Mouse (Mus musculus) CH12.LX (cell line): ENCODE measurements at regions not wholly inside any gene's neighbourhood (a gene's known extent, or its start where the extent isn't known, plus 50 kb on each side); places are given as distances from the start of the nearest gene placed in this dataset.

Experiments
- DNase-seq: peaks from one replicate; pipeline ENCODE4 v3.0.0-alpha.2; 2013; ENCODE audit errors: extremely low read depth
- H3K27ac ChIP-seq: 2 replicates; pipeline ENCODE4 v1.5.1; 2012; ENCODE audit warnings: low read depth, mild to moderate bottlenecking, control low read depth, moderate library complexity; ENCODE audit not compliant: insufficient read depth
- H3K27me3 ChIP-seq: replicated peaks from 2 replicates; pipeline ENCODE3; 2012; ENCODE audit warnings: inconsistent platforms
- H3K36me3 ChIP-seq, 2 experiments: replicated peaks in 1 of 2; 2 replicates each; pipeline versions ENCODE3 to v1.6.1; 2012; ENCODE audit warnings: inconsistent platforms in 1 of 2, low read length in 1 of 2, mild to moderate bottlenecking in 1 of 2, mixed read lengths in 1 of 2, moderate library complexity in 1 of 2; ENCODE audit not compliant: control insufficient read depth in 1 of 2, insufficient read depth in 1 of 2
- H3K4me1 ChIP-seq, 2 experiments: 2 replicates each; pipeline ENCODE4 v1.6.1; 2012; ENCODE audit warnings: inconsistent platforms in 1 of 2, moderate library complexity in 1 of 2; ENCODE audit not compliant: insufficient read depth in 2 of 2, control insufficient read depth in 1 of 2
- H3K4me2 ChIP-seq: 2 replicates; pipeline ENCODE4 v1.6.1; 2012; ENCODE audit warnings: low read depth, mild to moderate bottlenecking, control low read depth; ENCODE audit not compliant: poor library complexity, insufficient read depth, severe bottlenecking
- H3K4me3 ChIP-seq, 3 experiments: fragments of 150-350 bp in 1 of 3; sonication (generic) in 1 of 3; replicated peaks in 1 of 3; 2 replicates each; pipeline versions ENCODE3 to v1.5.1; 2011 to 2012; ENCODE audit warnings: low read depth in 2 of 3, low read length in 2 of 3, mild to moderate bottlenecking in 2 of 3, moderate library complexity in 2 of 3, control low read depth in 1 of 3, improper control_type of control experiment in 1 of 3, inconsistent platforms in 1 of 3, mixed read lengths in 1 of 3; ENCODE audit not compliant: poor library complexity in 1 of 3
- H3K79me2 ChIP-seq: replicated peaks from 2 replicates; pipeline ENCODE4 v1.6.1; 2012; ENCODE audit warnings: mild to moderate bottlenecking, moderate library complexity; ENCODE audit not compliant: control insufficient read depth, poor library complexity, insufficient read depth, severe bottlenecking; ENCODE audit errors: extremely low read depth
- H3K9ac ChIP-seq: 2 replicates; pipeline ENCODE4 v1.6.1; 2012; ENCODE audit warnings: low read depth, mild to moderate bottlenecking, control low read depth, moderate library complexity; ENCODE audit not compliant: insufficient read depth
- H3K9me3 ChIP-seq: replicated peaks from 2 replicates; pipeline ENCODE3; 2012; ENCODE audit warnings: low read length, inconsistent platforms, mixed read lengths
- CHD2 ChIP-seq: IDR thresholded peaks from 2 replicates; pipeline ENCODE4 v1.6.1; 2011; ENCODE audit warnings: low read length, improper control_type of control experiment
- CTCF ChIP-seq, 2 experiments: IDR thresholded peaks in 1 of 2; conservative IDR thresholded peaks in 1 of 2; 2 replicates each; pipeline ENCODE4 v1.5.1; 2011 to 2012; ENCODE audit warnings: low read depth in 2 of 2, low read length in 2 of 2, improper control_type of control experiment in 1 of 2, inconsistent platforms in 1 of 2, mild to moderate bottlenecking in 1 of 2, moderate library complexity in 1 of 2
- ELF1 ChIP-seq: IDR thresholded peaks from 2 replicates; pipeline ENCODE4 v1.6.1; 2014; ENCODE audit warnings: low read depth, mild to moderate bottlenecking, inconsistent platforms, low read length, improper control_type of control experiment
- EP300 ChIP-seq: IDR thresholded peaks from 2 replicates; pipeline ENCODE4 v1.6.1; 2011; ENCODE audit warnings: low read length, improper control_type of control experiment
- ETS1 ChIP-seq: conservative IDR thresholded peaks from 2 replicates; pipeline ENCODE4 v1.6.1; 2012; ENCODE audit warnings: low read depth, mild to moderate bottlenecking, inconsistent platforms, low read length, improper control_type of control experiment, moderate library complexity
- GABPA ChIP-seq: IDR thresholded peaks from 2 replicates; pipeline ENCODE4 v1.6.1; 2012; ENCODE audit warnings: low read depth, low read length, improper control_type of control experiment, inconsistent platforms; ENCODE audit not compliant: insufficient replicate concordance
- JUN ChIP-seq: IDR thresholded peaks from 2 replicates; pipeline ENCODE4 v1.6.1; 2011; ENCODE audit warnings: low read depth, mild to moderate bottlenecking, low read length, improper control_type of control experiment, moderate library complexity; ENCODE audit not compliant: insufficient read depth
- JUND ChIP-seq: conservative IDR thresholded peaks from 2 replicates; pipeline ENCODE4 v1.6.1; 2011; ENCODE audit warnings: low read depth, low read length, improper control_type of control experiment
- KAT2A ChIP-seq: IDR thresholded peaks from 2 replicates; pipeline ENCODE4 v1.6.1; 2012; ENCODE audit warnings: low read length, improper control_type of control experiment, inconsistent platforms; ENCODE audit not compliant: insufficient replicate concordance
- MEF2A ChIP-seq: IDR thresholded peaks from 2 replicates; pipeline ENCODE4 v1.6.1; 2014; ENCODE audit warnings: low read depth, mild to moderate bottlenecking, inconsistent platforms, low read length, improper control_type of control experiment, borderline replicate concordance
- MXI1 ChIP-seq: IDR thresholded peaks from 2 replicates; pipeline ENCODE4 v1.6.1; 2011; ENCODE audit warnings: mild to moderate bottlenecking, low read depth, low read length, improper control_type of control experiment
- POLR2A ChIP-seq: IDR thresholded peaks from 2 replicates; pipeline ENCODE4 v1.6.1; 2011; ENCODE audit warnings: low read depth, mild to moderate bottlenecking, improper control_type of control experiment, low read length
- POLR2AphosphoS2 ChIP-seq: IDR thresholded peaks from 2 replicates; pipeline ENCODE4 v1.6.1; 2011; ENCODE audit warnings: low read depth, low read length, improper control_type of control experiment
- RAD21 ChIP-seq: IDR thresholded peaks from 2 replicates; pipeline ENCODE4 v1.6.1; 2011; ENCODE audit warnings: low read depth, mild to moderate bottlenecking, low read length, improper control_type of control experiment, moderate library complexity
- RCOR1 ChIP-seq: conservative IDR thresholded peaks from 2 replicates; pipeline ENCODE4 v1.6.1; 2012; ENCODE audit warnings: low read depth, mild to moderate bottlenecking, inconsistent platforms, low read length, improper control_type of control experiment
- TBP ChIP-seq: conservative IDR thresholded peaks from 2 replicates; pipeline ENCODE4 v1.6.1; 2011; ENCODE audit warnings: low read depth, low read length, improper control_type of control experiment
- TCF12 ChIP-seq: IDR thresholded peaks from 2 replicates; pipeline ENCODE4 v1.6.1; 2014; ENCODE audit warnings: low read depth, mild to moderate bottlenecking, inconsistent platforms, low read length, improper control_type of control experiment
- UBTF ChIP-seq: IDR thresholded peaks from 2 replicates; pipeline ENCODE4 v1.6.1; 2012; ENCODE audit warnings: low read depth, mild to moderate bottlenecking, inconsistent platforms, low read length, improper control_type of control experiment, moderate library complexity
- USF1 ChIP-seq: IDR thresholded peaks from 2 replicates; pipeline ENCODE4 v1.6.1; 2014; ENCODE audit warnings: low read depth, mild to moderate bottlenecking, inconsistent platforms, low read length, improper control_type of control experiment
- ZKSCAN1 ChIP-seq: IDR thresholded peaks from 2 replicates; pipeline ENCODE4 v1.6.1; 2012; ENCODE audit warnings: low read depth, inconsistent platforms, low read length, improper control_type of control experiment, borderline replicate concordance
- ZNF384 ChIP-seq: IDR thresholded peaks from 2 replicates; pipeline ENCODE4 v1.6.1; 2012; ENCODE audit warnings: low read depth, low read length, improper control_type of control experiment, inconsistent platforms
- dilution Hi-C: fragments of 300-500 bp; cut with MboI; formaldehyde crosslinking; loops from 2 replicates; pipeline ENCODE4 v1.14.3; 2020; ENCODE audit warnings: low sequenced_read_pairs; ENCODE audit not compliant: extremely low pct_unique_long_range_greater_than_20kb, extremely low pct_ligation_motif_present
- in situ Hi-C: fragments of 300-500 bp; cut with MboI; formaldehyde crosslinking; loops from 3 replicates; pipeline ENCODE4 v1.14.3; 2019; ENCODE audit warnings: low sequenced_read_pairs, low pct_ligation_motif_present, low pct_unique_long_range_greater_than_20kb, mixed read lengths

GRCm38 (mm10) chr8:12501824-12502223 is 71.0 kb upstream of the Spaca7 start:
- H3K4me3 ChIP-seq = no peak overlapping the region
- dilution Hi-C loops = no loop called here

DNA sequence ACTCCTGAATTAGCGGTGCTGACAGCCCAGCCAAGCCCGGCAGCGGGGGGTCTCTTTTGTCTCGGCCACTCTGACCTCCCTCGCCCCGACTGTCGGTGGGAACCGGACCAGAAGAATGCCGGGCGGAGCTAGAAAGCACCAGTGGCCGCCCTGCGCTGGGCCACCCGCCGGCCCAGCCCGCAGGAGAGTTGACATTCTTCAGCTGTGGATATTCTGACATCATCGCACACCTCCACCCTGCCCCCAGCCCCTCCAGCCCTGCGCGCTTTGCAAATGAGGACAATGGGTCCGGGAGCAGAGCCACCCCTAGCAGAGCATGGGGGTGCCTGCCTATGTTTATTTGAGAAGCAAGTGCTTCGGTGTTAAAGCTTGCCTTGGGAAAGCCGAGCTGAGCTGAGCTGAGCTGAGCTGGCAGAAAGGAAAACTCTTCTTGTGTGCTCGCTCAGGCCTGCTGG is 70.5 kb upstream of the Spaca7 start:
- Histone ChIP-seq H3K4me2 (no peak overlapping the region), H3K27ac (no peak overlapping the region)

More at GRCm38 (mm10) chr8:12501824-12502223, 71.0 kb upstream of the Spaca7 start:
- Histone ChIP-seq H3K9ac (no peak overlapping the region), H3K27ac (no peak overlapping the region), H3K79me2 (no peaks in the 10 kb centered on the region), H3K36me3 (no peaks in the 10 kb centered on the region), H3K4me2 (no peak overlapping the region), H3K9me3 (peaks cover 3% of the 10 kb centered on the region), H3K27me3 (peaks cover 77% of the 10 kb centered on the region), H3K4me1 (no peaks in the 10 kb centered on the region)
- no peak for DNase-seq
- in situ Hi-C loops = no loop called here
- TF ChIP-seq POLR2AphosphoS2 = no peak
- no peak for TF ChIP-seq CTCF (conservative IDR thresholded peaks at IDR 0.05 in 1 of 2, IDR thresholded peaks at IDR 0.05 in 1 of 2; ENCODE audit: low read depth in 2 of 2, low read length in 2 of 2)
- no peak for TF ChIP-seq ETS1
- no peak for TF ChIP-seq RAD21
- TF ChIP-seq GABPA = no peak
- no peak for TF ChIP-seq ZNF384
- TF ChIP-seq CHD2 = no peak
- no peak for TF ChIP-seq ZKSCAN1
- TF ChIP-seq POLR2A = no peak
- no peak for TF ChIP-seq JUND
- TF ChIP-seq KAT2A = no peak

DNA sequence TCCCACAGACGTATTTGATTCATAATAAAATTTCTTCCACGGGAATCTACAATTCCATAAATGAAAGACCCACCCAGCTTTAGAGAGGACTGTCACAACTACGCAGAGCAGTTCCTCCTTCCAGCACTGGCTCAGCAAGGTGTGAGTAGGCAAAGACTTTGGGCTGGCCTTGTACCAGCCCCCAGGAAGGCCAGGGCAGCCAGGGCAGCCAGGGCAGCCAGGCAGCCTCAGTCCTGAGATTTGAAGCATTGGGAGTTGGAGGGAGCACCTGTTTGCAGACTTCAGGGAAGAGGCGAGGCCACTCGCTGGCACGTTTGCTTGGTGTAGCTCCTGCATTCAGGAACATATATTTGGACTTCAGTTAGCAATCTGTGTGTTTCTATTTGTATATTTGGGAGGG is 70.0 kb upstream of the Spaca7 start:
- no peak overlapping the region for H3K27ac ChIP-seq
- in situ Hi-C loops = no loop called here
- peaks cover 76% of the 10 kb centered on the region for H3K27me3 ChIP-seq
- no peaks in the 10 kb centered on the region for H3K79me2 ChIP-seq
- dilution Hi-C loops = no loop called here
- no peak overlapping the region for H3K4me2 ChIP-seq
- H3K4me3 ChIP-seq = no peak overlapping the region
- peaks cover 5% of the 10 kb centered on the region for H3K9me3 ChIP-seq
- no peak for DNase-seq
- H3K4me1 ChIP-seq = no peaks in the 10 kb centered on the region
- H3K9ac ChIP-seq = no peak overlapping the region
- H3K36me3 ChIP-seq = no peaks in the 10 kb centered on the region
- TF ChIP-seq ETS1 (no peak), MXI1 (no peak), UBTF (no peak), TCF12 (no peak), TBP (no peak), ZNF384 (no peak), POLR2AphosphoS2 (no peak), JUN (no peak), ZKSCAN1 (no peak), EP300 (no peak), ELF1 (no peak), MEF2A (no peak), RCOR1 (no peak), JUND (no peak), USF1 (no peak)

More for the DNA sequence above, 70.5 kb upstream of the Spaca7 start:
- in situ Hi-C loops (no loop called here), dilution Hi-C loops (no loop called here)
- no peaks in the 10 kb centered on the region for H3K4me1 ChIP-seq
- H3K27me3 ChIP-seq = peaks cover 78% of the 10 kb centered on the region
- DNase-seq = no peak
- H3K9ac ChIP-seq = no peak overlapping the region
- peaks cover 5% of the 10 kb centered on the region for H3K9me3 ChIP-seq
- no peaks in the 10 kb centered on the region for H3K79me2 ChIP-seq
- TF ChIP-seq RCOR1 = no peak
- H3K36me3 ChIP-seq = no peaks in the 10 kb centered on the region
- no peak overlapping the region for H3K4me3 ChIP-seq
